In the genomic region with DNA sequence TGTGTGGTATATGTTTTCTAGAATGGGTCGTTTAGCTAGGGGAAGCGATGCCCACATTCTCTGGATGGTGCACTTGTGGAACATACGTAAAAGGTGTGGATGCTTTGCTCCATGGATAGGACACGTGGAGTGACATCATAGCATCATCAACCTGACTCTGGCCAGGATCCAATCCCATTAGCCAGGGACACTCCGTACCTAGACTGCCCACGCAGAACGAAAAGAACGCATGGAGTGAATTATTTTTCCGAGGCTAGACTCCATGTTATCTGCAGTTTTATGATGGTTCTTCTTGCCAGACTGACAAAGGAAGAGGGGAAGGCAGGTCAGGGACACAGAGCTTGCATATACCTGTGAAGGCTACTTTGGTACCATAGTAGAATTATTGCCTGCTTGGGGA, we compare ENCODE assay signal across 16 mouse cellular contexts. TPM values are rescaled to one million over a fixed set of nuclear protein-coding genes. Genes with fewer than 3 reads are reported as not detected.
DNase-seq lines count a peak whose midpoint lies in the region; ATAC-seq and TF ChIP-seq lines count a peak whose summit lies in the region.
"Had no signal": no experiment of that assay in that cellular context is flagged by ENCODE, and none has a peak within 500 bp of the region (broad histone marks: within the 10 kb centered on the region; RNA-seq: fewer than 3 reads in every experiment).

No protein-coding gene starts in this region.

- peaks cover 19 to 38% of the 10 kb centered on the region in 2 experiments for H3K4me1 ChIP-seq in heart, embryonic 14.5 days (ENCODE audit: control insufficient read depth in 2 of 2, insufficient read depth in 2 of 2, low read length in 2 of 2)
- H3K4me1 ChIP-seq in kidney, postnatal 0 days (replicated peaks; ENCODE audit: insufficient read depth, low read length) = peaks cover 19% of the 10 kb centered on the region; the same call in 1 of the 2 replicates
- peaks cover 16% of the 10 kb centered on the region; the same call in 1 of the 2 replicates for H3K4me1 ChIP-seq in midbrain, embryonic 15.5 days
- peaks cover 3% of the 10 kb centered on the region; the same call in 1 of the 2 replicates for H3K4me1 ChIP-seq in midbrain, embryonic 14.5 days (ENCODE audit: control insufficient read depth, insufficient read depth, low read length)
- peaks cover 24% of the 10 kb centered on the region for H3K4me1 ChIP-seq in small intestine, adult 2 months (ENCODE audit: control insufficient read depth, insufficient read depth, insufficient read length, low read length)

- intact Hi-C loops in gastrocnemius, adult 2 months (cut with DNase I) = no loop called here

- TF ChIP-seq POLR2A in small intestine, adult 2 months (IDR thresholded peaks at IDR 0.05; ENCODE audit: low read depth, low read length) = no peak

- 70% methylated on average over 9 of the region's 9 CpGs for WGBS in heart, embryonic 14.5 days
- 86% methylated on average over 9 of the region's 9 CpGs for WGBS in kidney, postnatal 0 days
- 86% methylated on average over 9 of the region's 9 CpGs for WGBS in midbrain, embryonic 15.5 days
- WGBS in midbrain, embryonic 14.5 days = 88% methylated on average over 9 of the region's 9 CpGs
- 76% methylated on average over 9 of the region's 9 CpGs for WGBS in small intestine, adult 2 months

- H3K9me3 ChIP-seq in heart, embryonic 14.5 days (ENCODE audit: control insufficient read depth, low read length) = no peaks in the 10 kb centered on the region
- H3K9me3 ChIP-seq in kidney, postnatal 0 days (replicated peaks; ENCODE audit: low read length) = no peaks in the 10 kb centered on the region
- H3K9me3 ChIP-seq in midbrain, embryonic 15.5 days = no peaks in the 10 kb centered on the region
- H3K9me3 ChIP-seq in midbrain, embryonic 14.5 days (ENCODE audit: control insufficient read depth, low read length) = no peaks in the 10 kb centered on the region
- H3K9me3 ChIP-seq: hindbrain, embryonic 13.5 days; liver, embryonic 15.5 days; midbrain, embryonic 12.5 days had no signal

- no peaks in the 10 kb centered on the region for H3K36me3 ChIP-seq in heart, embryonic 14.5 days (ENCODE audit: control insufficient read depth, insufficient read depth, low read length)
- H3K36me3 ChIP-seq in kidney, postnatal 0 days (ENCODE audit: insufficient read depth, low read length) = no peaks in the 10 kb centered on the region
- H3K36me3 ChIP-seq in midbrain, embryonic 15.5 days (replicated peaks) = no peaks in the 10 kb centered on the region
- H3K36me3 ChIP-seq in midbrain, embryonic 14.5 days (ENCODE audit: control insufficient read depth, insufficient read depth, low read length) = no peaks in the 10 kb centered on the region
- H3K36me3 ChIP-seq in small intestine, adult 2 months (ENCODE audit: control insufficient read depth, insufficient read depth, low read length) = no peaks in the 10 kb centered on the region
- H3K36me3 ChIP-seq: hindbrain, embryonic 13.5 days; liver, embryonic 15.5 days; midbrain, embryonic 12.5 days had no signal

- H3K9ac ChIP-seq in heart, embryonic 14.5 days (ENCODE audit: low read length) = no peak overlapping the region
- no peak overlapping the region for H3K9ac ChIP-seq in kidney, postnatal 0 days (ENCODE audit: low read depth, low read length)
- H3K9ac ChIP-seq in midbrain, embryonic 15.5 days = no peak overlapping the region
- no peak overlapping the region for H3K9ac ChIP-seq in midbrain, embryonic 14.5 days (replicated peaks; ENCODE audit: low read length)
- H3K9ac ChIP-seq: hindbrain, embryonic 13.5 days; liver, embryonic 15.5 days; midbrain, embryonic 12.5 days had no signal

- H3K4me2 ChIP-seq in heart, embryonic 14.5 days (ENCODE audit: low read length) = peak overlapping the region; percentile 35
- H3K4me2 ChIP-seq in kidney, postnatal 0 days (ENCODE audit: low read length) = no peak overlapping the region
- no peak overlapping the region for H3K4me2 ChIP-seq in midbrain, embryonic 15.5 days
- H3K4me2 ChIP-seq in midbrain, embryonic 14.5 days (ENCODE audit: low read length) = no peak overlapping the region
- H3K4me2 ChIP-seq: hindbrain, embryonic 13.5 days; midbrain, embryonic 12.5 days had no signal

- H3K27ac ChIP-seq in heart, embryonic 14.5 days (replicated peaks in 1 of 2; ENCODE audit: control insufficient read depth in 1 of 2, insufficient read depth in 1 of 2, low read depth in 2 of 2, low read length in 2 of 2) = peak overlapping the region; percentile 73 to 76; a peak in 3 of 4 replicates
- 0 out of 2 replicates have a peak overlapping the region, but pooled peaks have one; percentile 14 for H3K27ac ChIP-seq in kidney, postnatal 0 days
- H3K27ac ChIP-seq in midbrain, embryonic 15.5 days = no peak overlapping the region
- H3K27ac ChIP-seq in midbrain, embryonic 14.5 days (replicated peaks; ENCODE audit: low read depth, low read length) = no peak overlapping the region
- H3K27ac ChIP-seq in small intestine, adult 2 months (ENCODE audit: insufficient read depth, low read depth, low read length) = peak overlapping the region; percentile 12
- no peak overlapping the region for H3K27ac ChIP-seq in gastrocnemius, adult 2 months
- H3K27ac ChIP-seq: hindbrain, embryonic 13.5 days; liver, embryonic 15.5 days had no signal

- H3K4me3 ChIP-seq in heart, embryonic 14.5 days (ENCODE audit: control insufficient read depth in 1 of 2, insufficient read depth in 1 of 2, low read depth in 1 of 2, low read length in 2 of 2) = no peak overlapping the region
- no peak overlapping the region for H3K4me3 ChIP-seq in kidney, postnatal 0 days (replicated peaks; ENCODE audit: low read depth, low read length)
- no peak overlapping the region for H3K4me3 ChIP-seq in midbrain, embryonic 15.5 days
- no peak overlapping the region for H3K4me3 ChIP-seq in midbrain, embryonic 14.5 days (replicated peaks; ENCODE audit: low read depth, low read length)
- no peak overlapping the region for H3K4me3 ChIP-seq in small intestine, adult 2 months (ENCODE audit: low read depth, low read length)
- no peak overlapping the region for H3K4me3 ChIP-seq in gastrocnemius, adult 2 months
- H3K4me3 ChIP-seq: hindbrain, embryonic 13.5 days; liver, embryonic 15.5 days; midbrain, embryonic 12.5 days had no signal

- no peak for ATAC-seq in heart, embryonic 14.5 days (ENCODE audit: insufficient number of reproducible peaks, insufficient read depth, low FRiP score, low read depth)
- no peak for ATAC-seq in kidney, postnatal 0 days (replicated peaks; ENCODE audit: low FRiP score, low read depth)
- ATAC-seq in midbrain, embryonic 15.5 days (replicated peaks) = 0 out of 2 replicates have a peak, but pooled peaks have one; percentile 30
- no peak for ATAC-seq in midbrain, embryonic 14.5 days (ENCODE audit: low FRiP score, low TSS enrichment)
- ATAC-seq: forebrain, embryonic 14.5 days had no signal

- no peak for TF ChIP-seq CTCF in kidney, postnatal 0 days (IDR thresholded peaks at IDR 0.05; ENCODE audit: low read depth)
- no peak for TF ChIP-seq CTCF in small intestine, adult 2 months (IDR thresholded peaks at IDR 0.05; ENCODE audit: extremely low read depth, insufficient read length, insufficient replicate concordance, low read depth, low read length)
- TF ChIP-seq CTCF in gastrocnemius, adult 2 months (IDR thresholded peaks at IDR 0.05) = no peak

- DNase-seq in heart, adult 9 months (ENCODE audit: low spot score in 2 of 2) = no peak
- no peak for DNase-seq in kidney, postnatal 0 days (ENCODE audit: low spot score)
- no peak for DNase-seq in kidney, postnatal 10 days
- no peak for DNase-seq in midbrain, embryonic 14.5 days
- no peak for DNase-seq in gastrocnemius, adult 2 months
- DNase-seq: cerebellum, adult 18-20 months; cerebellum, postnatal 36 days; gastrocnemius, postnatal 36 days; layer of hippocampus, adult 9-11 months had no signal

- H3K27me3 ChIP-seq in heart, embryonic 14.5 days (ENCODE audit: control insufficient read depth, insufficient read depth, low read length) = no peaks in the 10 kb centered on the region
- H3K27me3 ChIP-seq in kidney, postnatal 0 days (ENCODE audit: insufficient read depth, low read length) = no peaks in the 10 kb centered on the region
- no peaks in the 10 kb centered on the region for H3K27me3 ChIP-seq in midbrain, embryonic 15.5 days (replicated peaks)
- no peaks in the 10 kb centered on the region for H3K27me3 ChIP-seq in midbrain, embryonic 14.5 days (ENCODE audit: control insufficient read depth, insufficient read depth, low read length)
- H3K27me3 ChIP-seq in small intestine, adult 2 months (ENCODE audit: control insufficient read depth, insufficient read depth, low read length) = no peaks in the 10 kb centered on the region
- H3K27me3 ChIP-seq: hindbrain, embryonic 13.5 days; liver, embryonic 15.5 days; midbrain, embryonic 12.5 days had no signal

RNA-seq across cellular contexts. Expression of gene Syne2, which starts 37.7 kb away (rescaled TPM):
- 52.5 and 55.9 TPM in 2 replicates for polyA plus RNA-seq in heart, embryonic 14.5 days (2014; fragmentation: Nextera tagmentation; extraction: Ambion mirVana)
- 37.2 and 47.5 TPM in 2 replicates for polyA plus RNA-seq in kidney, postnatal 0 days (2015; fragmentation: Nextera tagmentation; extraction: Ambion mirVana)
- polyA plus RNA-seq in midbrain, embryonic 15.5 days (2015; fragmentation: Nextera tagmentation; extraction: Ambion mirVana) = 52.7 and 56.0 TPM in 2 replicates
- 45.0 and 63.5 TPM in 2 replicates for polyA plus RNA-seq in midbrain, embryonic 14.5 days (2014; fragmentation: Nextera tagmentation; extraction: Ambion mirVana)
- polyA plus RNA-seq in small intestine, adult 2 months (2012; rRNA removed) = 15.6 and 39.8 TPM in 2 replicates
- 10 to 100 TPM; 15.0 to 15.5 TPM for total RNA-seq in gastrocnemius, adult 2 months (2021)

Comparison
In these comparisons a context has a peak if more than half of its experiments do, and no peak if none do; other contexts are left out.
1. H3K27ac ChIP-seq: peak in heart, embryonic 14.5 days (2 of 2), kidney, postnatal 0 days (single experiment) and small intestine, adult 2 months (single experiment); none in midbrain, embryonic 15.5 days (single experiment), midbrain, embryonic 14.5 days (single experiment) and gastrocnemius, adult 2 months (single experiment).